Mouse (Mus musculus): ENCODE measurements around the gene Mfap1b. TPM values are rescaled to one million over a fixed set of nuclear protein-coding genes. Genes with fewer than 3 reads are reported as not detected.

Mfap1b gene
- polyA plus RNA-seq, 1 experiment: 13.1 TPM

DNA sequence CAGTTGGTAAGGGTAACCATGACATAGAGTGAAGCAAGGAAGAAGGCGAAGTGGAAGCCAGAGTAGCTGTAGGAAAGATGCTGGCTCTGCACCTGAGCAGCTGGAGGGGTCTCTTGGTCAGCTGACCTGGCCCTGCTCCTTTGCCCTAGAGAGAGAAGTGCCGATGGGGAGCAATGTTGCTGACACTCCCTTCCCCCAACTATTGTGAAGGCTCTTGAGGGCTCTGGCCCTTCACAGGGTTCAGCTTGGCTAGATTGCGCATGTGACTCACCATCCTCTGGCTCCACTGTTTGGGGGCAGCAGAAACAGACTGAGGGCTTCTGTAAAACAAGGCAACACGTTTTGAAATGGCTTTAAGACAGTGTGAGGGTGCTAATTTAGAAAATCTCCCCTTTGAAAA is 21.5 kb downstream of the Mfap1b start:
- Histone ChIP-seq H3K4me2 (ENCODE audit: low read depth) (peak overlapping the region; percentile 62), H3K79me2 (ENCODE audit: control insufficient read depth, insufficient read depth) (peaks cover 38% of the 10 kb centered on the region), H3K36me3 (ENCODE audit: control insufficient read depth, insufficient read depth) (peaks cover 18% of the 10 kb centered on the region), H3ac (ENCODE audit: control insufficient read depth, insufficient read length) (no peak overlapping the region), H3K4me3 (no peak overlapping the region), H3K27me3 (ENCODE audit: control insufficient read depth, insufficient read depth, insufficient read length) (no peaks in the 10 kb centered on the region)
- TF ChIP-seq POLR2A (IDR thresholded peaks at IDR 0.05; ENCODE audit: insufficient read length, low read depth): no peak
- peak; percentile 45 for TF ChIP-seq USF1 (IDR thresholded peaks at IDR 0.05; ENCODE audit: low read depth)
- no peak for TF ChIP-seq SRF (IDR thresholded peaks at IDR 0.05; ENCODE audit: control insufficient read depth, insufficient read length, low read depth)

DNA sequence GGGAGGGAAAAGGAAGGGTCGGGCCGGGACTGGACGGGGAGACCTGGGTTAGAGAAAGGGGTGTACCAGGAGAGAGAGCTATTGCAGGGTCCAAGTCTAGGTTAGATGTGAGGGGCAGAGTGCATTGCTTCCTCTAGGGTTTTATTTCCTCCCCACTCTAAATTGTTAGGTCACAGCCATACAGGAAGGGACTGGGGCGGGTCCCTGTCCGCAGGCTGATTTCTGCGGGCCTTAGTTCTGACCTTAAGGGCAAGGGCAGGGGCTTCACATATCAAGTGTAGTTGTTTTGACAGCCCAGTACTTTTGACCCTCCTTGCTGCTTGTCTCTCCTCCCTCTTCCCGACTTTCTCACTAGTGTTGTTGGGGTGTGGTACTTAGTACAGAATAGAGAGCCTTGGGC is 23.8 kb downstream of the Mfap1b start:
- Histone ChIP-seq H3K79me2 (ENCODE audit: control insufficient read depth, insufficient read depth) (peaks cover 33% of the 10 kb centered on the region), H3K36me3 (ENCODE audit: control insufficient read depth, insufficient read depth) (peaks cover 18% of the 10 kb centered on the region), H3ac (ENCODE audit: control insufficient read depth, insufficient read length) (peak overlapping the region; percentile 92), H3K4me2 (ENCODE audit: low read depth) (peak overlapping the region; percentile 75), H3K27me3 (ENCODE audit: control insufficient read depth, insufficient read depth, insufficient read length) (no peaks in the 10 kb centered on the region), H3K4me3 (peak overlapping the region; percentile 57)
- TF ChIP-seq MYOD1 (IDR thresholded peaks at IDR 0.05; ENCODE audit: control insufficient read depth in 1 of 3, insufficient read length in 2 of 3, low read depth in 2 of 3): no peak

DNA sequence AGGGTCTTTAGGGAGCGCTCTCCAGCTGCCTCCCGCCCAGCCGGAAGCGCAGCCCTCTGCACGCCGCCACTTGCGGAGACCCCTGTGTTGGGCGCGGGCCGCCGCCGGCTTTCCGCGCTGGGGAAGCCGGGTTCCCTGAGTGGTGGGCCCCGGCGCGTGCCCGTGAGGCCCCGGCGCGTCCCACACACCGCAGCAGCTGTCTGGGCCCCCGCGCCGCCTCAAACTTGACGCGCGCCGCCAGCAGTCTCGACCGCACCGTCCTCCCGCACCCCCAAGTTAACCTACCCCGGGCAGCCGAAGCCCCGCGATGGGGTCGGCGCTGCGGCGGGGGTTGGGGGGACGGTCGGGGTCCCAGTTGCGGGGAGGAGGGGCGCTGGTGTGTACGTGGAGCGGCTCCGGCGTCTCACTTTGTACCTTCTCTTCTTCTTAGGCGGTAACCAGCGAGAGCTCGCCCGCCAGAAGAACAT is 24.3 kb downstream of the Mfap1b start:
- peaks cover 33% of the 10 kb centered on the region for H3K79me2 ChIP-seq (ENCODE audit: control insufficient read depth, insufficient read depth)
- H3K36me3 ChIP-seq (ENCODE audit: control insufficient read depth, insufficient read depth): peaks cover 18% of the 10 kb centered on the region
- TF ChIP-seq TCF12 (IDR thresholded peaks at IDR 0.05; ENCODE audit: insufficient read depth, poor library complexity, severe bottlenecking) (no peak), MYOG (IDR thresholded peaks at IDR 0.05; ENCODE audit: control insufficient read depth in 1 of 3, insufficient read depth in 1 of 3, insufficient read length in 2 of 3, low read depth in 2 of 3) (peak in 2 of 3 experiments; percentile 31 to 51), MAX (IDR thresholded peaks at IDR 0.05; ENCODE audit: low read depth) (no peak), MYOD1 (IDR thresholded peaks at IDR 0.05; ENCODE audit: control insufficient read depth in 1 of 3, insufficient read length in 2 of 3, low read depth in 2 of 3) (peak in 1 of 3 experiments; percentile 61), USF1 (IDR thresholded peaks at IDR 0.05; ENCODE audit: low read depth) (no peak), POLR2A (IDR thresholded peaks at IDR 0.05; ENCODE audit: insufficient read length, low read depth) (no peak)
- H3K4me3 ChIP-seq: peak overlapping the region; percentile 57
- H3ac ChIP-seq (ENCODE audit: control insufficient read depth, insufficient read length): peak overlapping the region; percentile 92
- H3K27me3 ChIP-seq (ENCODE audit: control insufficient read depth, insufficient read depth, insufficient read length): no peaks in the 10 kb centered on the region
- H3K4me2 ChIP-seq (ENCODE audit: low read depth): peak overlapping the region; percentile 75

DNA sequence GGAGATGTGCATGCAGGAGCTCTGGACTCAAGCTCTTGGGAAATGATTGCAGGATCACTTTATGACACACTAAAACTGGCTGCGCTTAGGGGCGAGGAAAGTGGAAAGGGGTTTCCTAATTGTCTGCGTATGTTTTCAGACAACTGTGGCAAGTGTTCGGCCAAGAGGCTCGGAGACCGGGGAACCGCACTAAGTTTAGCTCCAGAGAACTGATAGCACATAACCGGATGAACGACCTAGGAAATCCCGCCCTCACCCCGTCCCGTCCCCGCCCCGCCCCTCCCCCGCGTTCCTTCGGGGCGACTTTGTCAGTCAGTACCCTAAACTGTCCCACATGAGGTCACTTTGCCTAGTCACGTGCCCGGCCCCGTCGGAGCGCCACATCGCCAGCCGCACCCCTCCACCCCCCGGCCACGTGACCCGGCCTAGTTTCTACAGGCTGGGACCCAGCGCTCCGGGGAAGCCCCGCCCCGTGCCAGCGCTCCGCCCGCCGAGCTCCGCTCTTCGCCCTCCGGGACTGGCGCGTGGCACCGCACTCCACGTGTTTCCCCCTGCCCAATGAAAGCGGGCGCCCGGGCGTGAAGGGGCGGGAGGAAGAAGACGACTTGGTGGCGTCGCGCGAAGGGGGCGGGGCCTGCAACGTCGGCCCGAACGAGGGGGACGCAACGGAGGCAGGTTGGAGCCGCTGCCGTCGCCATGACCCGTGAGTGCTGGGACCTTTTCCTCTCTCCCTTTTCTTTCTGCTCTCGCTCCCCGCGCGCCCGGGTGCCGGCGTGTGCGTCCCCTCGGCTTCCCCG is 24.9 kb downstream of the Mfap1b start, which contains the start of gene Serf2:
Gene Serf2 (plus strand): TSS at position 457 of the 797 bp plus-strand sequence.
- TF ChIP-seq CEBPB (IDR thresholded peaks at IDR 0.05; ENCODE audit: insufficient read depth, poor library complexity, severe bottlenecking): no peak
- TF ChIP-seq E2F4 (IDR thresholded peaks at IDR 0.05; ENCODE audit: insufficient read depth): no peak
- TF ChIP-seq USF1 (IDR thresholded peaks at IDR 0.05; ENCODE audit: low read depth): peak; percentile 93
- TF ChIP-seq POLR2A (IDR thresholded peaks at IDR 0.05; ENCODE audit: insufficient read length, low read depth): peak; percentile 94
- TF ChIP-seq MAX (IDR thresholded peaks at IDR 0.05; ENCODE audit: low read depth): no peak
- no peak for TF ChIP-seq TCF12 (IDR thresholded peaks at IDR 0.05; ENCODE audit: insufficient read depth, poor library complexity, severe bottlenecking)
- TF ChIP-seq TCF3 (IDR thresholded peaks at IDR 0.05; ENCODE audit: insufficient read length, low read depth): no peak
- peak; percentile 99 for TF ChIP-seq POLR2AphosphoS2 (IDR thresholded peaks at IDR 0.05; ENCODE audit: insufficient read length, low read depth)
- peak; percentile 13 for TF ChIP-seq SRF (IDR thresholded peaks at IDR 0.05; ENCODE audit: control insufficient read depth, insufficient read length, low read depth)
- no peak for TF ChIP-seq MYOG (IDR thresholded peaks at IDR 0.05; ENCODE audit: control insufficient read depth in 1 of 3, insufficient read depth in 1 of 3, insufficient read length in 2 of 3, low read depth in 2 of 3)
- TF ChIP-seq MYOD1 (IDR thresholded peaks at IDR 0.05; ENCODE audit: control insufficient read depth in 1 of 3, insufficient read length in 2 of 3, low read depth in 2 of 3): peak in 1 of 3 experiments; percentile 9
- TF ChIP-seq REST (IDR thresholded peaks at IDR 0.05; ENCODE audit: insufficient read depth, insufficient read length): peak; percentile 51
- H3K27me3 ChIP-seq (ENCODE audit: control insufficient read depth, insufficient read depth, insufficient read length): no peaks in the 10 kb centered on the region

DNA sequence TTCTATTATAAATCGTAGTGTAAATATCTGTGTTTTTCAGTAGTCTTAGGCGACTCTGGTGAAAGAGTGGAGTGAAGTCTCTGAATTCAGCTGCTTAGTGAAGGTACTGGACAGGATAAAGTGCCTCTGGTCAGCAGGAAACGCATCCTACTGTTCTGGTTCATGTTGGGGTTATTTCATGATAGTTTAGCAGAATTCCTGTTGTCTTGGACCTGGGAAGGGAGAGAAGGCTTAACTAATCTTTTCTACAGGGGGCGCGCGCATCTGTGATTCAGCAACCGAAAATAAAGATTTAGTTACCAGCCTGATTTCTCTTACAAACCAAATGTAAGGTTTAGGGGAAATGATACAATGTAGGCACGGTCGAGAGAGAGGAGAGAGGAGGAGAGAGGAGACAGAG is 25.7 kb downstream of the Mfap1b start:
- Histone ChIP-seq H3K79me2 (ENCODE audit: control insufficient read depth, insufficient read depth) (peaks cover 33% of the 10 kb centered on the region), H3K4me3 (peak overlapping the region; percentile 57), H3K4me2 (ENCODE audit: low read depth) (peak overlapping the region; percentile 95), H3ac (ENCODE audit: control insufficient read depth, insufficient read length) (no peak overlapping the region), H3K36me3 (ENCODE audit: control insufficient read depth, insufficient read depth) (peaks cover 15% of the 10 kb centered on the region), H3K27me3 (ENCODE audit: control insufficient read depth, insufficient read depth, insufficient read length) (no peaks in the 10 kb centered on the region)
- TF ChIP-seq MYOG (IDR thresholded peaks at IDR 0.05; ENCODE audit: control insufficient read depth in 1 of 3, insufficient read depth in 1 of 3, insufficient read length in 2 of 3, low read depth in 2 of 3) (no peak), POLR2A (IDR thresholded peaks at IDR 0.05; ENCODE audit: insufficient read length, low read depth) (no peak), POLR2AphosphoS2 (IDR thresholded peaks at IDR 0.05; ENCODE audit: insufficient read length, low read depth) (no peak), MYOD1 (IDR thresholded peaks at IDR 0.05; ENCODE audit: control insufficient read depth in 1 of 3, insufficient read length in 2 of 3, low read depth in 2 of 3) (no peak), TCF3 (IDR thresholded peaks at IDR 0.05; ENCODE audit: insufficient read length, low read depth) (no peak), REST (IDR thresholded peaks at IDR 0.05; ENCODE audit: insufficient read depth, insufficient read length) (no peak), CEBPB (IDR thresholded peaks at IDR 0.05; ENCODE audit: insufficient read depth, poor library complexity, severe bottlenecking) (no peak), TCF12 (IDR thresholded peaks at IDR 0.05; ENCODE audit: insufficient read depth, poor library complexity, severe bottlenecking) (no peak), SRF (IDR thresholded peaks at IDR 0.05; ENCODE audit: control insufficient read depth, insufficient read length, low read depth) (no peak), USF1 (IDR thresholded peaks at IDR 0.05; ENCODE audit: low read depth) (no peak), MAX (IDR thresholded peaks at IDR 0.05; ENCODE audit: low read depth) (no peak), E2F4 (IDR thresholded peaks at IDR 0.05; ENCODE audit: insufficient read depth) (no peak)

More for the DNA sequence above, 24.9 kb downstream of the Mfap1b start, which contains the start of gene Serf2:
- H3ac ChIP-seq (ENCODE audit: control insufficient read depth, insufficient read length): peak within 1 kb of the TSS; percentile 92
- H3K79me2 ChIP-seq (ENCODE audit: control insufficient read depth, insufficient read depth): peaks cover 33% of the 10 kb centered on the region
- peak within 1 kb of the TSS; percentile 57 for H3K4me3 ChIP-seq
- H3K4me2 ChIP-seq (ENCODE audit: low read depth): peak within 1 kb of the TSS; percentile 95
- H3K36me3 ChIP-seq (ENCODE audit: control insufficient read depth, insufficient read depth): peaks cover 18% of the 10 kb centered on the region
